Mouse (Mus musculus) CH12.LX (cell line): ENCODE results near the gene Pbx3. TPM values are rescaled to one million over a fixed set of nuclear protein-coding genes. Genes with fewer than 3 reads are reported as not detected.

Source experiments
- DNase-seq: peaks from one replicate; pipeline ENCODE4 v3.0.0-alpha.2; 2013; ENCODE audit errors: extremely low read depth
- H3K27ac ChIP-seq: 2 replicates; pipeline ENCODE4 v1.5.1; 2012; ENCODE audit warnings: low read depth, mild to moderate bottlenecking, control low read depth, moderate library complexity; ENCODE audit not compliant: insufficient read depth
- H3K27me3 ChIP-seq: replicated peaks from 2 replicates; pipeline ENCODE3; 2012; ENCODE audit warnings: inconsistent platforms
- H3K36me3 ChIP-seq, 2 experiments: replicated peaks in 1 of 2; 2 replicates each; pipeline versions ENCODE3 to v1.6.1; 2012; ENCODE audit warnings: inconsistent platforms in 1 of 2, low read length in 1 of 2, mild to moderate bottlenecking in 1 of 2, mixed read lengths in 1 of 2, moderate library complexity in 1 of 2; ENCODE audit not compliant: control insufficient read depth in 1 of 2, insufficient read depth in 1 of 2
- H3K4me1 ChIP-seq, 2 experiments: 2 replicates each; pipeline ENCODE4 v1.6.1; 2012; ENCODE audit warnings: inconsistent platforms in 1 of 2, moderate library complexity in 1 of 2; ENCODE audit not compliant: insufficient read depth in 2 of 2, control insufficient read depth in 1 of 2
- H3K4me2 ChIP-seq: 2 replicates; pipeline ENCODE4 v1.6.1; 2012; ENCODE audit warnings: low read depth, mild to moderate bottlenecking, control low read depth; ENCODE audit not compliant: poor library complexity, insufficient read depth, severe bottlenecking
- H3K4me3 ChIP-seq, 3 experiments: fragments of 150-350 bp in 1 of 3; sonication (generic) in 1 of 3; replicated peaks in 1 of 3; 2 replicates each; pipeline versions ENCODE3 to v1.5.1; 2011 to 2012; ENCODE audit warnings: low read depth in 2 of 3, low read length in 2 of 3, mild to moderate bottlenecking in 2 of 3, moderate library complexity in 2 of 3, control low read depth in 1 of 3, improper control_type of control experiment in 1 of 3, inconsistent platforms in 1 of 3, mixed read lengths in 1 of 3; ENCODE audit not compliant: poor library complexity in 1 of 3
- H3K79me2 ChIP-seq: replicated peaks from 2 replicates; pipeline ENCODE4 v1.6.1; 2012; ENCODE audit warnings: mild to moderate bottlenecking, moderate library complexity; ENCODE audit not compliant: control insufficient read depth, poor library complexity, insufficient read depth, severe bottlenecking; ENCODE audit errors: extremely low read depth
- H3K9ac ChIP-seq: 2 replicates; pipeline ENCODE4 v1.6.1; 2012; ENCODE audit warnings: low read depth, mild to moderate bottlenecking, control low read depth, moderate library complexity; ENCODE audit not compliant: insufficient read depth
- H3K9me3 ChIP-seq: replicated peaks from 2 replicates; pipeline ENCODE3; 2012; ENCODE audit warnings: low read length, inconsistent platforms, mixed read lengths
- CHD1 ChIP-seq: IDR thresholded peaks from 2 replicates; pipeline ENCODE4 v1.6.1; 2012; ENCODE audit warnings: low read depth, low read length, improper control_type of control experiment, inconsistent platforms
- E2F4 ChIP-seq: IDR thresholded peaks from 2 replicates; pipeline ENCODE4 v1.6.1; 2011; ENCODE audit warnings: low read depth, low read length, improper control_type of control experiment; ENCODE audit not compliant: insufficient replicate concordance
- EP300 ChIP-seq: IDR thresholded peaks from 2 replicates; pipeline ENCODE4 v1.6.1; 2011; ENCODE audit warnings: low read length, improper control_type of control experiment
- IRF4 ChIP-seq: IDR thresholded peaks from 2 replicates; pipeline ENCODE4 v1.6.1; 2014; ENCODE audit warnings: low read depth, mild to moderate bottlenecking, inconsistent platforms, low read length, improper control_type of control experiment
- JUND ChIP-seq: conservative IDR thresholded peaks from 2 replicates; pipeline ENCODE4 v1.6.1; 2011; ENCODE audit warnings: low read depth, low read length, improper control_type of control experiment
- MAFK ChIP-seq: IDR thresholded peaks from 2 replicates; pipeline ENCODE4 v1.6.1; 2011; ENCODE audit warnings: low read length, improper control_type of control experiment; ENCODE audit not compliant: insufficient replicate concordance
- MAZ ChIP-seq: IDR thresholded peaks from 2 replicates; pipeline ENCODE4 v1.6.1; 2012; ENCODE audit warnings: low read depth, mild to moderate bottlenecking, inconsistent platforms, low read length, improper control_type of control experiment, moderate library complexity
- NELFE ChIP-seq: IDR thresholded peaks from 2 replicates; pipeline ENCODE4 v1.6.1; 2011; ENCODE audit warnings: low read depth, low read length, improper control_type of control experiment
- PAX5 ChIP-seq: IDR thresholded peaks from 2 replicates; pipeline ENCODE4 v1.6.1; 2012; ENCODE audit warnings: low read length, inconsistent platforms, mixed read lengths
- SMC3 ChIP-seq: IDR thresholded peaks from 2 replicates; pipeline ENCODE4 v1.6.1; 2011; ENCODE audit warnings: low read depth, low read length, improper control_type of control experiment
- TBP ChIP-seq: conservative IDR thresholded peaks from 2 replicates; pipeline ENCODE4 v1.6.1; 2011; ENCODE audit warnings: low read depth, low read length, improper control_type of control experiment
- UBTF ChIP-seq: IDR thresholded peaks from 2 replicates; pipeline ENCODE4 v1.6.1; 2012; ENCODE audit warnings: low read depth, mild to moderate bottlenecking, inconsistent platforms, low read length, improper control_type of control experiment, moderate library complexity
- USF1 ChIP-seq: IDR thresholded peaks from 2 replicates; pipeline ENCODE4 v1.6.1; 2014; ENCODE audit warnings: low read depth, mild to moderate bottlenecking, inconsistent platforms, low read length, improper control_type of control experiment
- USF2 ChIP-seq: conservative IDR thresholded peaks from 2 replicates; pipeline ENCODE4 v1.6.1; 2011; ENCODE audit warnings: low read depth, low read length, improper control_type of control experiment
- ZC3H11A ChIP-seq: IDR thresholded peaks from 2 replicates; pipeline ENCODE4 v1.6.1; 2012; ENCODE audit warnings: low read depth, mild to moderate bottlenecking, inconsistent platforms, low read length, improper control_type of control experiment
- dilution Hi-C: fragments of 300-500 bp; cut with MboI; formaldehyde crosslinking; loops from 2 replicates; pipeline ENCODE4 v1.14.3; 2020; ENCODE audit warnings: low sequenced_read_pairs; ENCODE audit not compliant: extremely low pct_unique_long_range_greater_than_20kb, extremely low pct_ligation_motif_present
- in situ Hi-C: fragments of 300-500 bp; cut with MboI; formaldehyde crosslinking; loops from 3 replicates; pipeline ENCODE4 v1.14.3; 2019; ENCODE audit warnings: low sequenced_read_pairs, low pct_ligation_motif_present, low pct_unique_long_range_greater_than_20kb, mixed read lengths
- polyA plus RNA-seq: library from polyadenylated mRNA; unstranded; fragments of >175 nt; gene quantifications from 2 replicates; pipeline ENCODE4 v1.2.1, GENCODE M21; 2012; ENCODE audit warnings: low read depth; ENCODE audit not compliant: insufficient read length
- total RNA-seq, 2 experiments: library from RNA; depleted of rRNA; stranded (reverse); fragments of 300-350 nt in 1 of 2; fragments of >200 nt in 1 of 2; gene quantifications; 2 replicates each; pipeline ENCODE4 v1.2.3; 2012 to 2014

The Pbx3 gene
- total and polyA plus RNA-seq, 3 experiments: 3.8 to 8.1 (median 5.9) TPM

- Histone ChIP-seq H3K36me3 (no peaks in the 10 kb centered on the region), H3K79me2 (no peaks in the 10 kb centered on the region), H3K27ac (no peak overlapping the region), H3K4me1 (peaks cover 2 to 5% of the 10 kb centered on the region in 2 experiments; a peak in 2 of 4 replicates), H3K9ac (no peak overlapping the region), H3K4me2 (no peak overlapping the region), H3K4me3 (no peak overlapping the region), H3K9me3 (no peaks in the 10 kb centered on the region), H3K27me3 (no peaks in the 10 kb centered on the region)
- DNase-seq: no peak
- in situ Hi-C loops (no loop called here), dilution Hi-C loops (no loop called here)
- TF ChIP-seq NELFE: no peak
- TF ChIP-seq, all 38 proteins: peak for 0
These were observed 137.4 kb downstream of the Pbx3 start for GRCm38 (mm10) chr2:34235467-34236075.

GRCm38 (mm10) chr2:34234274-34234673 lies 138.7 kb downstream of the Pbx3 start:
- in situ Hi-C loops: no loop called here
- Histone ChIP-seq H3K4me1 (peaks cover 2 to 5% of the 10 kb centered on the region in 2 experiments; a peak in 2 of 4 replicates), H3K79me2 (no peaks in the 10 kb centered on the region; the same call in 1 of the 2 replicates), H3K27me3 (no peaks in the 10 kb centered on the region), H3K4me2 (no peak overlapping the region), H3K9me3 (no peaks in the 10 kb centered on the region), H3K36me3 (no peaks in the 10 kb centered on the region), H3K4me3 (no peak overlapping the region), H3K27ac (no peak overlapping the region), H3K9ac (no peak overlapping the region)
- TF ChIP-seq SMC3 (no peak), UBTF (no peak), IRF4 (no peak), MAFK (no peak), MAZ (no peak), TBP (no peak), PAX5 (no peak), E2F4 (no peak), EP300 (no peak)
- dilution Hi-C loops: no loop called here
- DNase-seq: no peak

- dilution Hi-C loops (no loop called here), in situ Hi-C loops (no loop called here)
- no peaks in the 10 kb centered on the region for H3K27me3 ChIP-seq
- no peak overlapping the region for H3K4me2 ChIP-seq
- no peak overlapping the region for H3K27ac ChIP-seq
- H3K36me3 ChIP-seq: no peaks in the 10 kb centered on the region
- no peak for TF ChIP-seq E2F4
- no peak for TF ChIP-seq USF2
- TF ChIP-seq CHD1: no peak
- no peak for TF ChIP-seq USF1
- TF ChIP-seq ZC3H11A: no peak
- TF ChIP-seq JUND: no peak
- peaks cover 2 to 5% of the 10 kb centered on the region in 2 experiments; a peak in 2 of 4 replicates for H3K4me1 ChIP-seq
- no peaks in the 10 kb centered on the region for H3K9me3 ChIP-seq
- no peak for DNase-seq
- no peak overlapping the region for H3K4me3 ChIP-seq
- no peak overlapping the region for H3K9ac ChIP-seq
- no peaks in the 10 kb centered on the region; the same call in 1 of the 2 replicates for H3K79me2 ChIP-seq
These were observed 139.7 kb downstream of the Pbx3 start for GRCm38 (mm10) chr2:34233271-34233670.
